Mouse (Mus musculus): Measurements from ENCODE around the gene Cfap157. TPM values are rescaled to one million over a fixed set of nuclear protein-coding genes. Genes with fewer than 3 reads are reported as not detected.

The Cfap157 gene
- 0.21 and 0.75 TPM in 2 replicates for polyA plus RNA-seq (2014; fragmentation: Nextera tagmentation; extraction: Ambion mirVana)

- Histone ChIP-seq H3K9me3 (ENCODE audit: control insufficient read depth, low read depth, low read length) (no peaks in the 10 kb centered on the region), H3K27me3 (ENCODE audit: control insufficient read depth, insufficient read depth, low read length) (no peaks in the 10 kb centered on the region), H3K4me1 (ENCODE audit: control insufficient read depth, insufficient read depth, low read length) (no peaks in the 10 kb centered on the region), H3K4me2 (replicated peaks; ENCODE audit: low read depth, low read length) (no peak within 1 kb of the TSS), H3K9ac (replicated peaks; ENCODE audit: low read depth, low read length) (no peak within 1 kb of the TSS), H3K36me3 (ENCODE audit: control insufficient read depth, insufficient read depth, low read length) (no peaks in the 10 kb centered on the region), H3K4me3 (ENCODE audit: low read depth, low read length) (no peak within 1 kb of the TSS), H3K27ac (ENCODE audit: low read length) (no peak within 1 kb of the TSS)
- 62% methylated on average over 4 of the region's 4 CpGs for WGBS
- no peak for ATAC-seq (ENCODE audit: insufficient number of reproducible peaks, insufficient read depth, low FRiP score, low read depth)
Measured at GRCm38 (mm10) chr2:32784048-32784681, at the start of gene Cfap157. Gene Cfap157 (minus strand): TSS chr2:32784428.

GRCm38 (mm10) chr2:32828979-32829676, 44.9 kb upstream of the Cfap157 start:
- Histone ChIP-seq H3K4me2 (replicated peaks; ENCODE audit: low read depth, low read length) (no peak overlapping the region), H3K36me3 (ENCODE audit: control insufficient read depth, insufficient read depth, low read length) (no peaks in the 10 kb centered on the region), H3K4me3 (ENCODE audit: low read depth, low read length) (no peak overlapping the region), H3K9me3 (ENCODE audit: control insufficient read depth, low read depth, low read length) (no peaks in the 10 kb centered on the region), H3K27me3 (ENCODE audit: control insufficient read depth, insufficient read depth, low read length) (no peaks in the 10 kb centered on the region), H3K9ac (replicated peaks; ENCODE audit: low read depth, low read length) (no peak overlapping the region), H3K27ac (ENCODE audit: low read length) (no peak overlapping the region), H3K4me1 (ENCODE audit: control insufficient read depth, insufficient read depth, low read length) (0 out of 2 replicates have a peak, but pooled peaks cover 6% of the 10 kb centered on the region)
- no peak for ATAC-seq (ENCODE audit: insufficient number of reproducible peaks, insufficient read depth, low FRiP score, low read depth)
- 70% methylated on average over 11 of the region's 11 CpGs for WGBS

DNA sequence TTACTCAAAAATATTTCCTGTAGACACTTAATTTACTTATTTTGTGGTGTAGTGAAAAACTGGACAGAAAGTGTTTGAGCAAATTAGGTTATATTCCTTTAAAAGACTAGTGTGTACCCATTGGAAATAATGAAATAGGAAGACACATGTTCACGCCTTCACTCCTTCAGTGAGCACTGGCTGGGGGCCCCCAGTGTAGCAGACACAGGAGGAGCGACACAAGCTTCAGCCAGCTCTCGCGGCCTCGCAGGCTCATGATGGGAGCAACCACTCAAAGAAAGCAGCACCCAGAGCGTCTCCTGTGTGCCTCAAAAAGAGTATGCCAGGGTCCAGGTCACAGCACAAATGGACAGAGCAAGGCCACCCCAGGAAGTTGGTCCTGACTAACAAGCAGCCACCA, 41.6 kb upstream of the Cfap157 start:
- Histone ChIP-seq H3K27me3 (ENCODE audit: control insufficient read depth, insufficient read depth, low read length) (no peaks in the 10 kb centered on the region), H3K4me2 (replicated peaks; ENCODE audit: low read depth, low read length) (no peak overlapping the region), H3K4me1 (ENCODE audit: control insufficient read depth, insufficient read depth, low read length) (0 out of 2 replicates have a peak, but pooled peaks cover 10% of the 10 kb centered on the region), H3K9ac (replicated peaks; ENCODE audit: low read depth, low read length) (no peak overlapping the region), H3K36me3 (ENCODE audit: control insufficient read depth, insufficient read depth, low read length) (no peaks in the 10 kb centered on the region), H3K9me3 (ENCODE audit: control insufficient read depth, low read depth, low read length) (no peaks in the 10 kb centered on the region), H3K4me3 (ENCODE audit: low read depth, low read length) (no peak overlapping the region), H3K27ac (ENCODE audit: low read length) (no peak overlapping the region)
- no peak for ATAC-seq (ENCODE audit: insufficient number of reproducible peaks, insufficient read depth, low FRiP score, low read depth)
- WGBS: 89% methylated on average over 6 of the region's 6 CpGs

DNA sequence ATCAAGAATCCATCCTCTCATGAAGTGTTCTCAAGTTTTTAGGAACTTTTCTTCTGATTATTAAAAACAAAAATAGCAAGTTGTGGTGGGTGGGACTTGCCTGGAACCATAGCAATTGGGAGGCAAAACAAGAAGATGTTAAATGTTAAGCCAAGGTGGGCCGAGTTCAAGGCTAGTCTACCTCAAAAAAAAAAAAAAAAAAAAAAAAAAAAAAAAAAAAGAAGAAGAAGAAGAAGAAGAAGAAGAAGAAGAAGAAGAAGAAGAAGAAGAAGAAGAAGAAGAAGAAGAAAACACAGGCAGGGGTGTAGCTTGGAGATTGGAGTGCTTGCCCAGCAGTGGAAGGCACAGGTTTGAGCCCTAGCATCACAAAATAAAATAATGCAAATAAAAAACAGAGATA, 40.5 kb upstream of the Cfap157 start:
- Histone ChIP-seq H3K27ac (ENCODE audit: low read length) (no peak overlapping the region), H3K9me3 (ENCODE audit: control insufficient read depth, low read depth, low read length) (no peaks in the 10 kb centered on the region), H3K36me3 (ENCODE audit: control insufficient read depth, insufficient read depth, low read length) (no peaks in the 10 kb centered on the region), H3K4me3 (ENCODE audit: low read depth, low read length) (no peak overlapping the region), H3K9ac (replicated peaks; ENCODE audit: low read depth, low read length) (no peak overlapping the region), H3K27me3 (ENCODE audit: control insufficient read depth, insufficient read depth, low read length) (no peaks in the 10 kb centered on the region), H3K4me1 (ENCODE audit: control insufficient read depth, insufficient read depth, low read length) (0 out of 2 replicates have a peak, but pooled peaks cover 10% of the 10 kb centered on the region), H3K4me2 (replicated peaks; ENCODE audit: low read depth, low read length) (no peak overlapping the region)
- no peak for ATAC-seq (ENCODE audit: insufficient number of reproducible peaks, insufficient read depth, low FRiP score, low read depth)
- WGBS: 79% methylated on average over 1 of the region's 1 CpGs

DNA sequence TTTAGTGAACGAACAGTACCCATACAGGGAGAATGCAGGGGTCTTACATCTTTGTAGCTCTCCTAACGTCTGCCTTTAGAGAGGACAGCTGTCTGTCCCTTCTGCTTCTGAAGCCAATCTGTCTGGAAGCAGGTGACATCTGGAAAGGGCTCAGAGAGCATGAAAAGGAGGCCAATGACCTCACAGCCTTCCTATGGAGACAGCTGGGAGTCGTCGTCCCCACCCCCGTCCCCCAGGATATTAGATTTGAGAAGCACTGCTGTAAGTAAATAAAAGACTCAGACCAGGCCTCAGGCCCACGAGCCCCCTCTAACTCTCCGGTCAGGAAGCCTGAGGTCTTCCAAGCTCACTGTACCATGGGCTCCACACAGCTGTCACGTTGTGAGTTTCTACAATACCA, 40.0 kb upstream of the Cfap157 start:
- Histone ChIP-seq H3K27ac (ENCODE audit: low read length) (no peak overlapping the region), H3K36me3 (ENCODE audit: control insufficient read depth, insufficient read depth, low read length) (no peaks in the 10 kb centered on the region), H3K9ac (replicated peaks; ENCODE audit: low read depth, low read length) (no peak overlapping the region), H3K27me3 (ENCODE audit: control insufficient read depth, insufficient read depth, low read length) (no peaks in the 10 kb centered on the region), H3K4me3 (ENCODE audit: low read depth, low read length) (no peak overlapping the region), H3K9me3 (ENCODE audit: control insufficient read depth, low read depth, low read length) (no peaks in the 10 kb centered on the region), H3K4me1 (ENCODE audit: control insufficient read depth, insufficient read depth, low read length) (0 out of 2 replicates have a peak, but pooled peaks cover 10% of the 10 kb centered on the region), H3K4me2 (replicated peaks; ENCODE audit: low read depth, low read length) (no peak overlapping the region)
- WGBS: 25% methylated on average over 8 of the region's 8 CpGs
- ATAC-seq (ENCODE audit: insufficient number of reproducible peaks, insufficient read depth, low FRiP score, low read depth): no peak

DNA sequence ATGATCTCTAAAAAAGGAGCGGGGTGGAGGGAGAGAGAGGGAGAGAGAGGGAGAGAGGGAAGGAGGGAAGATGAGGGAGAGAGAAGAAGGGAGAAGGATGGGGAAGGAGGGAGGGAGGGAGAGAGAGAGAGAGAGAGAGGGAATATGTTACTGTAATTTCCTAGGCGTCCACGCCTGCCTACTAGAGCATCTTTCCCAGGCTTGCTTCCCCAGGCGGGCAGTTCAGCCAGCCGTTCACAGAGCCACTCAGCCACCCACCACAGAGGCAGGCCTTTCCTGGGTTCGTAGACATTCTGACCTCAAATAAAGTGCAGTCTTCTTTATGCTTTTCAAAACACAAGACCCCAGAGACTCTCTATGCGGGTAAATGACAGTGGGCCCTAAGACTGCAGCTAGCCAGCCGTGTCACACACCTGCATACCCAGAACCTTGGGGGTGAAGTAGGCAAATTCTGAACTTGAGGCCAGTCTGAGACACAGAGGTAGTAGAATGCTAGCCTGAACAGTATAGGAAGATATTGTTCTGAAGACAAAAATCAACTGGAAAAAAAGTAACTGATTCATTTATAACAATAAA, 39.4 kb upstream of the Cfap157 start:
- Histone ChIP-seq H3K4me2 (replicated peaks; ENCODE audit: low read depth, low read length) (no peak overlapping the region), H3K27ac (ENCODE audit: low read length) (no peak overlapping the region), H3K9me3 (ENCODE audit: control insufficient read depth, low read depth, low read length) (no peaks in the 10 kb centered on the region), H3K36me3 (ENCODE audit: control insufficient read depth, insufficient read depth, low read length) (no peaks in the 10 kb centered on the region), H3K4me3 (ENCODE audit: low read depth, low read length) (no peak overlapping the region), H3K4me1 (ENCODE audit: control insufficient read depth, insufficient read depth, low read length) (0 out of 2 replicates have a peak, but pooled peaks cover 10% of the 10 kb centered on the region), H3K27me3 (ENCODE audit: control insufficient read depth, insufficient read depth, low read length) (no peaks in the 10 kb centered on the region), H3K9ac (replicated peaks; ENCODE audit: low read depth, low read length) (no peak overlapping the region)
- ATAC-seq (ENCODE audit: insufficient number of reproducible peaks, insufficient read depth, low FRiP score, low read depth): no peak
- WGBS: 49% methylated on average over 8 of the region's 8 CpGs

- Histone ChIP-seq H3K27ac (ENCODE audit: low read length) (no peak overlapping the region), H3K27me3 (ENCODE audit: control insufficient read depth, insufficient read depth, low read length) (no peaks in the 10 kb centered on the region), H3K4me3 (ENCODE audit: low read depth, low read length) (no peak overlapping the region), H3K9ac (replicated peaks; ENCODE audit: low read depth, low read length) (no peak overlapping the region), H3K9me3 (ENCODE audit: control insufficient read depth, low read depth, low read length) (no peaks in the 10 kb centered on the region), H3K4me2 (replicated peaks; ENCODE audit: low read depth, low read length) (no peak overlapping the region), H3K36me3 (ENCODE audit: control insufficient read depth, insufficient read depth, low read length) (no peaks in the 10 kb centered on the region), H3K4me1 (ENCODE audit: control insufficient read depth, insufficient read depth, low read length) (0 out of 2 replicates have a peak, but pooled peaks cover 10% of the 10 kb centered on the region)
- 23% methylated on average over 11 of the region's 11 CpGs for WGBS
- no peak for ATAC-seq (ENCODE audit: insufficient number of reproducible peaks, insufficient read depth, low FRiP score, low read depth)
Measured at GRCm38 (mm10) chr2:32823153-32823552, 38.9 kb upstream of the Cfap157 start.

GRCm38 (mm10) chr2:32822643-32823042, 38.4 kb upstream of the Cfap157 start:
- no peaks in the 10 kb centered on the region for H3K36me3 ChIP-seq (ENCODE audit: control insufficient read depth, insufficient read depth, low read length)
- H3K4me1 ChIP-seq (ENCODE audit: control insufficient read depth, insufficient read depth, low read length): 0 out of 2 replicates have a peak, but pooled peaks cover 10% of the 10 kb centered on the region
- H3K27me3 ChIP-seq (ENCODE audit: control insufficient read depth, insufficient read depth, low read length): no peaks in the 10 kb centered on the region
- no peak for ATAC-seq (ENCODE audit: insufficient number of reproducible peaks, insufficient read depth, low FRiP score, low read depth)
- H3K4me3 ChIP-seq (ENCODE audit: low read depth, low read length): no peak overlapping the region
- no peak overlapping the region for H3K27ac ChIP-seq (ENCODE audit: low read length)
- H3K4me2 ChIP-seq (replicated peaks; ENCODE audit: low read depth, low read length): no peak overlapping the region
- 79% methylated on average over 6 of the region's 6 CpGs for WGBS
- H3K9me3 ChIP-seq (ENCODE audit: control insufficient read depth, low read depth, low read length): no peaks in the 10 kb centered on the region
- H3K9ac ChIP-seq (replicated peaks; ENCODE audit: low read depth, low read length): no peak overlapping the region

Data from stomach, embryonic 14.5 days (tissue).